In the genomic region with DNA sequence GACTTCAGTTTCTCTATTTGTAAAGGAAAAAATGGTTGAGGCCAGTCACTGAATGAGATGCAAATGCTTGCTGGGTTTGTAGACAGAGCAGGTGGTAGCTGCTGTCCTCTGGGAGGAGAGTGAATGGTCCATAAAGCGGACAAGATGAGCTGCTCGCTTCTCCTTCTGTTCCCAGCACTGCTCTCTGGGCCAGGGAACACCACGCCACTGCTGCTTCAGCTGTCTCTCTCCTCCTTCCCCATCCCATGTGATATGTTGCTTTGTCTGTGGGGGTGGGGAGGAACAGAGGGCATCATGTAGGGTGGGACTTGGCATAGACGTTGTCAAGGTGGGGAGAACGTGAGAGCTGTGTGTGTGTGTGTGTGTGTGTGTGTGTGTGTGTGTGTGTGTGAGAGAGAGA, we compare ENCODE assay signal across 18 mouse cellular contexts. TPM values are rescaled to one million over a fixed set of nuclear protein-coding genes. Genes with fewer than 3 reads are reported as not detected.
DNase-seq lines count a peak whose midpoint lies in the region; ATAC-seq and TF ChIP-seq lines count a peak whose summit lies in the region.
"Had no signal": no experiment of that assay in that cellular context is flagged by ENCODE, and none has a peak within 500 bp of the region (broad histone marks: within the 10 kb centered on the region; RNA-seq: fewer than 3 reads in every experiment).

No protein-coding gene starts in this region.

- no peak overlapping the region for H3K9ac ChIP-seq in neural tube, embryonic 11.5 days (ENCODE audit: low read length)
- no peak overlapping the region for H3K9ac ChIP-seq in hindbrain, embryonic 11.5 days (ENCODE audit: low read depth, low read length)
- H3K9ac ChIP-seq in midbrain, embryonic 13.5 days (replicated peaks), result no peak overlapping the region
- no peak overlapping the region for H3K9ac ChIP-seq in kidney, embryonic 16.5 days (replicated peaks; ENCODE audit: low read length)
- H3K9ac ChIP-seq: kidney, embryonic 15.5 days had no signal

- H3K4me2 ChIP-seq in neural tube, embryonic 11.5 days (ENCODE audit: low read depth), result no peak overlapping the region
- no peak overlapping the region for H3K4me2 ChIP-seq in hindbrain, embryonic 11.5 days (replicated peaks; ENCODE audit: low read depth, low read length)
- H3K4me2 ChIP-seq in midbrain, embryonic 13.5 days (replicated peaks), result no peak overlapping the region
- H3K4me2 ChIP-seq in kidney, embryonic 16.5 days (replicated peaks; ENCODE audit: low read depth, low read length), result no peak overlapping the region
- H3K4me2 ChIP-seq: kidney, embryonic 15.5 days; liver, embryonic 11.5 days had no signal

- DNase-seq in neural tube, embryonic 11.5 days (ENCODE audit: low spot score), result no peak
- DNase-seq in neural tube, embryonic 10.5 days (ENCODE audit: extremely low spot score, low spot score), result no peak
- peak; percentile 44 for DNase-seq in hindbrain, embryonic 11.5 days (ENCODE audit: low spot score)
- no peak for DNase-seq in lung, postnatal 25 days (ENCODE audit: low spot score)
- DNase-seq in embryo, embryonic 11 days, result no peak
- DNase-seq: adrenal gland, adult 8-10 months; cerebellum, adult 18-20 months; heart, adult 11 months; right cerebral cortex, adult 18-20 months had no signal

- H3K4me3 ChIP-seq in neural tube, embryonic 11.5 days (ENCODE audit: low read depth, low read length), result no peak overlapping the region
- no peak overlapping the region for H3K4me3 ChIP-seq in hindbrain, embryonic 11.5 days (ENCODE audit: low read depth, low read length)
- H3K4me3 ChIP-seq in midbrain, embryonic 13.5 days (replicated peaks), result no peak overlapping the region
- no peak overlapping the region for H3K4me3 ChIP-seq in olfactory bulb, adult 2 months (ENCODE audit: insufficient read depth, low read depth, low read length)
- H3K4me3 ChIP-seq in kidney, embryonic 16.5 days (ENCODE audit: low read length), result no peak overlapping the region
- H3K4me3 ChIP-seq: erythroblast, embryonic 14.5 days; kidney, embryonic 15.5 days; layer of hippocampus, adult 2 months had no signal

- peak; percentile 46; the same call in 1 of the 2 replicates for ATAC-seq in neural tube, embryonic 11.5 days (ENCODE audit: insufficient read depth, low FRiP score, low TSS enrichment)
- ATAC-seq in hindbrain, embryonic 11.5 days (ENCODE audit: low FRiP score), result peak; percentile 68
- ATAC-seq in midbrain, embryonic 13.5 days, result peak; percentile 49
- no peak for ATAC-seq in kidney, embryonic 16.5 days (ENCODE audit: low FRiP score, low TSS enrichment)
- ATAC-seq: CD4-positive, CD25-positive, alpha-beta regulatory T cell, adult 4 months; inflammation-experienced regulatory T-cells, adult 6 months had no signal

- no peaks in the 10 kb centered on the region for H3K9me3 ChIP-seq in neural tube, embryonic 11.5 days (ENCODE audit: control insufficient read depth, low read length)
- H3K9me3 ChIP-seq in hindbrain, embryonic 11.5 days (ENCODE audit: control insufficient read depth, low read length), result no peaks in the 10 kb centered on the region
- H3K9me3 ChIP-seq in midbrain, embryonic 13.5 days, result no peaks in the 10 kb centered on the region
- H3K9me3 ChIP-seq in kidney, embryonic 16.5 days (ENCODE audit: low read length), result no peaks in the 10 kb centered on the region
- H3K9me3 ChIP-seq: kidney, embryonic 15.5 days had no signal

- H3K27me3 ChIP-seq in neural tube, embryonic 11.5 days (ENCODE audit: control insufficient read depth, insufficient read depth, low read length), result no peaks in the 10 kb centered on the region
- no peaks in the 10 kb centered on the region for H3K27me3 ChIP-seq in hindbrain, embryonic 11.5 days (ENCODE audit: control insufficient read depth, insufficient read depth, low read length)
- no peaks in the 10 kb centered on the region for H3K27me3 ChIP-seq in midbrain, embryonic 13.5 days
- H3K27me3 ChIP-seq in kidney, embryonic 16.5 days (ENCODE audit: insufficient read depth, low read length), result no peaks in the 10 kb centered on the region

- H3K27ac ChIP-seq in neural tube, embryonic 11.5 days (ENCODE audit: low read depth, low read length), result peak overlapping the region; percentile 1
- peak overlapping the region; percentile 75 for H3K27ac ChIP-seq in hindbrain, embryonic 11.5 days (ENCODE audit: low read depth, low read length)
- H3K27ac ChIP-seq in midbrain, embryonic 13.5 days, result peak overlapping the region; percentile 79
- no peak overlapping the region for H3K27ac ChIP-seq in olfactory bulb, adult 2 months (ENCODE audit: insufficient read depth, low read depth, low read length)
- no peak overlapping the region for H3K27ac ChIP-seq in kidney, embryonic 16.5 days (ENCODE audit: low read length)
- H3K27ac ChIP-seq: kidney, embryonic 15.5 days; layer of hippocampus, adult 2 months had no signal

- WGBS in neural tube, embryonic 11.5 days, result 68% methylated on average over 5 of the region's 5 CpGs
- WGBS in hindbrain, embryonic 11.5 days, result 56% methylated on average over 5 of the region's 5 CpGs
- 23% methylated on average over 5 of the region's 5 CpGs for WGBS in midbrain, embryonic 13.5 days
- 79% methylated on average over 5 of the region's 5 CpGs for WGBS in olfactory bulb, adult 2 months
- 47% methylated on average over 5 of the region's 5 CpGs for WGBS in kidney, embryonic 16.5 days

- peaks cover 19% of the 10 kb centered on the region; the same call in 1 of the 2 replicates for H3K4me1 ChIP-seq in neural tube, embryonic 11.5 days (ENCODE audit: control insufficient read depth, insufficient read depth, low read length)
- peaks cover 8% of the 10 kb centered on the region for H3K4me1 ChIP-seq in hindbrain, embryonic 11.5 days (replicated peaks; ENCODE audit: control insufficient read depth, insufficient read depth, low read length)
- peaks cover 66% of the 10 kb centered on the region for H3K4me1 ChIP-seq in midbrain, embryonic 13.5 days (replicated peaks)
- 0 out of 2 replicates have a peak, but pooled peaks cover 8% of the 10 kb centered on the region for H3K4me1 ChIP-seq in olfactory bulb, adult 2 months (ENCODE audit: control insufficient read depth, insufficient read depth, low read length)
- H3K4me1 ChIP-seq in kidney, embryonic 16.5 days (ENCODE audit: insufficient read depth, low read length), result peaks cover 15% of the 10 kb centered on the region; the same call in 1 of the 2 replicates

- H3K36me3 ChIP-seq in neural tube, embryonic 11.5 days (ENCODE audit: control insufficient read depth, insufficient read depth, low read length), result no peaks in the 10 kb centered on the region
- no peaks in the 10 kb centered on the region for H3K36me3 ChIP-seq in hindbrain, embryonic 11.5 days (ENCODE audit: control insufficient read depth, insufficient read depth, low read length)
- H3K36me3 ChIP-seq in midbrain, embryonic 13.5 days, result no peaks in the 10 kb centered on the region
- no peaks in the 10 kb centered on the region for H3K36me3 ChIP-seq in kidney, embryonic 16.5 days (ENCODE audit: insufficient read depth, low read length)
- H3K36me3 ChIP-seq: kidney, embryonic 15.5 days had no signal

- TF ChIP-seq POLR2A in olfactory bulb, adult 2 months (IDR thresholded peaks at IDR 0.05; ENCODE audit: insufficient read depth, low read depth, low read length), result no peak

- 0 out of 2 replicates have a peak, but pooled peaks have one; percentile 7 for TF ChIP-seq CTCF in olfactory bulb, adult 2 months (IDR thresholded peaks at IDR 0.05; ENCODE audit: insufficient read depth, low read depth, low read length)

RNA-seq across cellular contexts. Expression of a gene that starts 53.0 kb away (rescaled TPM):
- 12.5 and 15.2 TPM in 2 replicates for polyA plus RNA-seq in neural tube, embryonic 11.5 days (2014; fragmentation: Nextera tagmentation; extraction: Ambion mirVana)
- 14.6 and 22.1 TPM in 2 replicates for polyA plus RNA-seq in hindbrain, embryonic 11.5 days (2014; fragmentation: Nextera tagmentation; extraction: Ambion mirVana)
- 25.4 and 28.5 TPM in 2 replicates for polyA plus RNA-seq in midbrain, embryonic 13.5 days (2015; fragmentation: Nextera tagmentation; extraction: Ambion mirVana)
- not detected in 2 replicates for polyA plus RNA-seq in olfactory bulb, adult 2 months (2012; ENCODE audit: insufficient read depth, insufficient read length, low replicate concordance, missing spikeins)
- polyA plus RNA-seq in kidney, embryonic 16.5 days (2015; fragmentation: Nextera tagmentation; extraction: Ambion mirVana), result 8.5 and 9.7 TPM in 2 replicates
- polyA plus RNA-seq: CD4-positive, CD25-positive, alpha-beta regulatory T cell, adult 4 months had no signal

Comparison
In these comparisons a context has a peak if more than half of its experiments do, and no peak if none do; other contexts are left out.
1. H3K27ac ChIP-seq: peak in neural tube, embryonic 11.5 days (single experiment), hindbrain, embryonic 11.5 days (single experiment) and midbrain, embryonic 13.5 days (single experiment); none in olfactory bulb, adult 2 months (single experiment) and kidney, embryonic 16.5 days (single experiment).